Mouse (Mus musculus) right cerebral cortex, adult 18-20 months (tissue): ENCODE results near the gene Lysmd4.

ENCODE experiments used
- DNase-seq: peaks from one replicate; pipeline ENCODE4 v3.0.0; 2022; ENCODE audit warnings: mixed read lengths

Gene Lysmd4

DNA sequence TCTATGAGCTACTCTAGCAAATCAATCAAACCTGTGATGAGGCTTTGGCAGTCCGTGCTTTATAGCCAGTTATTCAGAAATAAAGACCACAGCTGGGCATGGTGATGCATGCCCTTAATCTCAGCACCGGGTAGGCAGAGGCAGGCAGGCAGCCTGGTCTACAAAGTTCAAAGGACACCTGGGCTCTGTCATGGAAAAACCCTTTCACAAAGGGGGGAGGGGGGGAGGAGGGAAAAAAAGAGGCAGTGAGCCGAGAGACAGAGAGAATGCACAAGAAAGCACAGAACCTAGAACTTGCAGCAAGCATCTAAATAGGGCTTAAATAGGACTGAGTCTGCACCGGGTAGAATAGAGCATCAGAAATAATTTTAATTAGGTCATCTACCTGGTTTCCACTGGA, 130.6 kb downstream of the Lysmd4 start:
- no peak for DNase-seq

DNA sequence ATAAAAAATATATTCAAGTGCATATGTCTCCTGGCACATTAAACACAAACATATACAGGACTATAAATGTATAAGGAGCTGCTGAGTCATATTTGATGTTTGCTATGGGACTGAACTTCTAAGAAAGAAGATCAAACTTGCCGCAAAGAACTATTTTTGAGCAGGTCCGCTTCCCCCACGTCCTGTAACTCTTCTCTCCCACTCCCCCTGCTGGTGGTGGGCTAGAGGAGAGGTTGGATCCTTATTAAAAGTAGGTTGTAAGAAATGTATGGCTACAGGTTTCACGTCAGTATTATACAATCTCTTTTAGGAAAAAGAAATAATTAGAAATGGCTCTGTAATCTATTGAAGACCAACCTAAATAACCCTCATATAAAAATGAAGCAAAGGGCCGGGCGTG, 131.3 kb downstream of the Lysmd4 start:
- DNase-seq, result no peak

DNA sequence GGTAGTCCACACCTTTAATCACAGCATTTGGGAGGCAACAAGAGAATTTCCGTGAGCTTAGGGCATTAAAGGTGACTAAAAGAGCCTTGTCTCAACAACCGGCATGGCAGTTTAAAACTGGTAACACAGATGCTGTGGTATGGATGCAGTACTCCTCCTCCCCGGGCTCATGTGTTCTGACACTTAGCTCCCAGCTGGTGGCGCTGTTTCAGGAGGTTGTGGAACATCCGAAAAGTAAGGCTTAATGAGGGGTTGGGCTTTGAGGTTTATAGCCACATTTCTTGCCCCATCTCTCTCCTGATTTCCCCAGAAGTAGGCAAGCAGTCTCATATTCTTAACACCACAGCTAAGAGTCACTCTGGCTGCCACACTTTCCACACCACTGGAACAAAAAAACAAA, 133.5 kb downstream of the Lysmd4 start:
- no peak for DNase-seq
